Mouse (Mus musculus): ENCODE results near the gene Rhobtb1. TPM values are rescaled to one million over a fixed set of nuclear protein-coding genes. Genes with fewer than 3 reads are reported as not detected.

Rhobtb1 gene
- polyA plus RNA-seq, 1 experiment from 2014 or later, result 11.1 TPM

DNA sequence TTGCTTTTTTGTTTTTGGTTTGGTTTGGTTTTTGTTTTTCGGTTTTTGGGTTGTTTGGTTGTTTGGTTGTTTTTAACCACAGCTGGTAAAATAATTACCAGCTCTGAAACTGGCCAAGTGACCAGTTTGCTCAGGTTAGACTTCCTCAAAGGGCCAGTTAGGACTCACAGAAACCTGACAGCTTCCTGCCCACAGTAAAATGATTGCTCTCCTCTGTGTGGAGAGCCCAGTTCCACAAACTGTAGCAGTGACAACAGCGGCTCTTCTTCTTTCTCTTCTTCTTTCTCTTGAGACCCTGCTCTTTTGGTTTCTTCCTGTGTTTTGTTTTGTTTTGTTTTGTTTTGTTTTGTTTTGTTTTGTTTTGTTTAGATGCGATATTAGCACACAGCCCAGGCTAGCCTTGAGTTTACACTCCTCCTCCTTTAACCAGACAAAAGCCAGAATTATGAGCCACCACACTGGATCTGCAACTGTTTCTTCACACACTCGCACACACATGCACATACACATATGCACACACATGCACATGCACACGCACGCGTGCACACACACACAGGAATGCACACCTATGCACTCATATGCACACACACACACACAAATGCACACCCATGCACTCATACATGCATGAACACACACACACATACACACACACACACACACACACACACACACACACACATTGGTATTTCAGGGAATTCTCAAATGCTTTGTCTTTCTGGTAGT, 96.2 kb downstream of the Rhobtb1 start:
- Histone ChIP-seq H3K27me3 (no peaks in the 10 kb centered on the region), H3K9me3 (replicated peaks) (no peaks in the 10 kb centered on the region), H3K4me3 (replicated peaks) (no peak overlapping the region), H3K4me1 (replicated peaks) (0 out of 2 replicates have a peak, but pooled peaks cover 1% of the 10 kb centered on the region), H3K36me3 (replicated peaks) (0 out of 2 replicates have a peak, but pooled peaks cover 6% of the 10 kb centered on the region), H3K4me2 (no peak overlapping the region), H3K27ac (replicated peaks) (no peak overlapping the region), H3K9ac (no peak overlapping the region)
- ATAC-seq (ENCODE audit: insufficient read depth), result no peak
- 66% methylated on average over 7 of the region's 7 CpGs for WGBS (ENCODE audit: insufficient replicate concordance)

DNA sequence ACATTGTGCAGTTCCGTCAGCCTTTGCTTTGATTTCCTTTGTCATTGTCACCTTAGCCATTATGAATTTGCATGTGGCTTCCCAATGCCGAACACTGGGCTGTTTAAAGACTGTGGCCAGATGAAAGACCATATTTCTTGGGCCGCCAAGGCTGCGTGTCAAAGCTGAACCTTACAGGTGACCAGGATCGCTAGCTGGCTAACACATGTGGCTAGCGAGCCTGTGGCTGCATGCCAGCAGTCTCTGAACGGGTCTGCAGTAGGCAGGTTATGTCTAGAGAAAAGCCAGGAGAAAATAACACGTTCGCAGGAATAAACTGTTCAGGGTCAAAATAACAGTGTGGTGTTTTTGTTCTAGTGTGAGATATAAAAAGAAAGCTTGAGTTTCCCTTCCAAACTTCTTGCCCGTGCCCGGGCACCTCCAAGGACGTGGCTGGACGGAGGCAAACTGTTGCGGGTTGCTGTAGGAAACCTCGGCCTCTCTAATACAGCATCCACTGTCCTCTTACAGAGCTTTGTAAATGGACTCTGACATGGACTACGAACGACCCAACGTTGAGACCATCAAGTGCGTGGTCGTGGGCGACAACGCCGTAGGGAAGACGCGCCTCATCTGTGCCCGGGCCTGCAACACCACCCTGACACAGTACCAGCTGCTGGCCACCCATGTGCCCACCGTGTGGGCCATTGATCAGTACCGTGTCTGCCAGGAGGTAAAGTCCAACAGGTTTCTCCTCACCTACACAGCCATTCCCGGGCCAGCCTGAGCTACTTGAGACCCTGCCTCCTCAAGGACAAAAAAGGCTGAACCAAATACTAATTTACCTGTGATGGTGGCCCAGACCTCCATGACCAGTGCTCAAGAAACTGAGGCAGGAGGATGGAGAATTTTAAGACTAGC, 97.3 kb downstream of the Rhobtb1 start:
- ATAC-seq (ENCODE audit: insufficient read depth), result no peak
- WGBS (ENCODE audit: insufficient replicate concordance), result 78% methylated on average over 29 of the region's 29 CpGs

DNA sequence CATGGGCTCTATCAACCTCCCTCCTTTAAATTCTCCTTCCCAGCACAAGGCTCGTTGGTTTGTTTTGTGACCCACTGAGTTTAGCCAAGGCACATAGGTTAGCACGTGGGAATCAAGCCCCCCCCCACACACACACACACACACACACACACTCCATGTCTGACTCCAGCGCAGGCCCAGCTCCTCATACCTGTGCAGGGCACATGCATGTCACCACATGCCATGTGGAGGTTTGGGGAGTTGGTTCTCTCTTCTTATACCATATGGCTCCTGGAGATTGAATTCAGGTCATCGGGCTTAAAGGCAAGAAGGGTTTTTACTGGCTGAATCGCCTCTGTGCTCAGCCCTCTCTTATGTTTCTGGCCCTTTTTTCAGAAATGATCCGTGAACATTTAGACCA, 100.0 kb downstream of the Rhobtb1 start:
- Histone ChIP-seq H3K36me3 (replicated peaks) (0 out of 2 replicates have a peak, but pooled peaks cover 6% of the 10 kb centered on the region), H3K9me3 (replicated peaks) (no peaks in the 10 kb centered on the region), H3K4me2 (no peak overlapping the region), H3K27ac (replicated peaks) (no peak overlapping the region), H3K4me3 (replicated peaks) (no peak overlapping the region), H3K27me3 (no peaks in the 10 kb centered on the region), H3K4me1 (replicated peaks) (peaks cover 29% of the 10 kb centered on the region), H3K9ac (no peak overlapping the region)
- no peak for ATAC-seq (ENCODE audit: insufficient read depth)
- WGBS (ENCODE audit: insufficient replicate concordance), result 66% methylated on average over 6 of the region's 6 CpGs

More for the DNA sequence above, 97.3 kb downstream of the Rhobtb1 start:
- Histone ChIP-seq H3K9ac (no peak overlapping the region), H3K9me3 (replicated peaks) (no peaks in the 10 kb centered on the region), H3K4me3 (replicated peaks) (no peak overlapping the region), H3K27ac (replicated peaks) (no peak overlapping the region), H3K27me3 (no peaks in the 10 kb centered on the region), H3K4me1 (replicated peaks) (peaks cover 9% of the 10 kb centered on the region; the same call in 1 of the 2 replicates), H3K36me3 (replicated peaks) (0 out of 2 replicates have a peak, but pooled peaks cover 6% of the 10 kb centered on the region), H3K4me2 (no peak overlapping the region)

DNA sequence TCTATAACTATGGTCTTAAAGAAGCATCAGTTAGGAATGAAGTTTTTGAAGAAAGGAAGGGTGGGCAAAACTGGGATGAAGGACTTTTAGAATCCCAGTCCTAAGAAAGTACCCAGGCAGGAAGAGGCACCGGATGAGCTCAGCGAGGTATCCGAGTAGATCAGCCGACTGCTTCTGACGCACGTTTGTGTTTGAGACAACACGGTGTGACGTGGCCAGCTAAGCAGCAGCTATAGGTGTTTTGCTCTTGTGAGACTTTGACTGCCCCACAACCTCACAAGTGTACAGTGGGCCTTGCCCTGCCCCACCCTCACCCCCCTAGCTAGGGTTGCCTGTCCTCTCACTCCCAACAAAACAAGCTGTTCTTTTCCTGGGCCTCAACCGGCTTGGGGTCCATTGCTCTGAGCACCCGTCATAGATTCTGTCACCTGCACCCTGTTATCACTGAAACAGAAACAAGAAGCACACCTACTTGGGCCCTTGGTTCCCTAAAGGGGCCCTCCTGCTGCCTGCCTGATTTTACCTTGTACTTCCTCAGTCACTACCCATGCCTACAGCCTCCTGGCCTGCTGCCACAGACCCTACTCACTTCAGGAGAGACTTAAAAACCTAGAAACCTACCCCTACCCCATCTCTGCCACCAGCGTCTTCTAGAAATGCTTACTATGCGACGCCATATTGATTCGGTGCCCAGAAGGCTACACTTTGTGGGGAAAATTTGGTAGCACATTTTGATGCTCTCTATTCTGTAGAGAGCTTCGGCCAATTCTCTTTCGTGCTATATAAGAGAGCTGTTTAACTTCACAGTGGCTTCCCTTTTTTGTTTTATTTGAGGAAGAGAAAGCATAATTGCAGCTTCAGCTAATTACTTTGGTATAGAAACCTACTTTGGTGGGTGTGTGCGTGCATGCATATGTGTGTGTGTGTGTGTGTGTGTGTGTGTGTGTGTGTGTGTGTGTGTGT, 101.2 kb downstream of the Rhobtb1 start:
- no peak overlapping the region for H3K4me3 ChIP-seq (replicated peaks)
- no peaks in the 10 kb centered on the region for H3K27me3 ChIP-seq
- WGBS (ENCODE audit: insufficient replicate concordance), result 59% methylated on average over 17 of the region's 17 CpGs
- H3K4me2 ChIP-seq, result no peak overlapping the region
- H3K9me3 ChIP-seq (replicated peaks), result no peaks in the 10 kb centered on the region
- 0 out of 2 replicates have a peak, but pooled peaks cover 6% of the 10 kb centered on the region for H3K36me3 ChIP-seq (replicated peaks)
- peaks cover 29% of the 10 kb centered on the region for H3K4me1 ChIP-seq (replicated peaks)
- H3K9ac ChIP-seq, result no peak overlapping the region
- no peak for ATAC-seq (ENCODE audit: insufficient read depth)
- no peak overlapping the region; the same call in 1 of the 2 replicates for H3K27ac ChIP-seq (replicated peaks)

DNA sequence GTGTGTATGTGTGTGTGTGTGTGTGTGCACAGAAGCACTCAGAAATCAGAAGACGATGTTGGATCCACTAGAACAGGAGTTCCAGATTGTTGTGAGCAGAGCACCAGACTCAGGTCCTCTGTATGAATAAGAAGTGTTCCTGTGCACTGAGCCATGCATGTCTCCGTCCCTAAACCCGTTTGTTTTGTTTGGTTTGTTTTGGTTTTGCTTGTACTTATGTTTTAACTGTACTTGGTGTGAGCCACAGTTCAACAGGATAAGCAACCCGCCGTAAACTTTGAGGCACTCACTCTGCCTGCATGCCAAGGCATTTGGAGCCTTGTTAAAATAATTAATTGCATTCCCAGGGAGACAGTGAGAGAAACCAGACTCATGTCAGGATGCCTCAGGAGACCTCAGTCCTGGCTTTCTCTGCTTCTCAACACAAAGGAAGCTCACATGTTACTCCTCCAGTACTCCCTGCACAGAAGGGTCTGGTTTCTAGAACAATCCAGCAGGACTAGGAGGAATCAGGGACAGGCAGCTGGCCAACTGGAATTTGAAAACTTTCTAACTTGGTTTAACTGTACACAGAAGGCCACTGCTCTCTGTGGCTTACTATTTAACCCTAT, 101.9 kb downstream of the Rhobtb1 start:
- no peaks in the 10 kb centered on the region for H3K9me3 ChIP-seq (replicated peaks)
- H3K27me3 ChIP-seq, result no peaks in the 10 kb centered on the region
- H3K4me1 ChIP-seq (replicated peaks), result peaks cover 29% of the 10 kb centered on the region
- peak overlapping the region; percentile 20; the same call in 1 of the 2 replicates for H3K27ac ChIP-seq (replicated peaks)
- no peak overlapping the region for H3K4me3 ChIP-seq (replicated peaks)
- H3K4me2 ChIP-seq, result no peak overlapping the region
- 0 out of 2 replicates have a peak, but pooled peaks cover 6% of the 10 kb centered on the region for H3K36me3 ChIP-seq (replicated peaks)
- ATAC-seq (ENCODE audit: insufficient read depth), result no peak
- WGBS (ENCODE audit: insufficient replicate concordance), result 54% methylated on average over 5 of the region's 5 CpGs
- no peak overlapping the region for H3K9ac ChIP-seq

DNA sequence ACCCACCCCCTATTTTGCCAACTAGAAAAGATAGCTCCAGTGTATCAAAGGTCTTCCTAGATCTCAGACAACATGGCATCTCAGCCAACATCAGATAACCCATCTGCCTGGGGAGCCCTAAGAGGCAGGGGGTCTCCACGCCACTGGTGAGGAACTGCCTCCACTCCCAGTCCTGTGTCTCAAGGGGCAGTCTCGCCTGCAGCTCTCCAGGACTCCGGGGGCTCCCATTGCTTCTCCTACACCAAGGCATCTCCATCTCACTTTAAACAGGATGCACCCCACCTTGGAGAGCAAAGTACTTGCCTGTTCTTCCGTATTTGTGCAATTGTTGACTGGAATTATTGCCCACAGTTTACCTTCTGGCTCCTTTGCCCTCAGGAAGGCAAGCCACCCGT, 102.4 kb downstream of the Rhobtb1 start:
- 0 out of 2 replicates have a peak, but pooled peaks cover 6% of the 10 kb centered on the region for H3K36me3 ChIP-seq (replicated peaks)
- H3K9me3 ChIP-seq (replicated peaks), result no peaks in the 10 kb centered on the region
- peak overlapping the region; percentile 20; the same call in 1 of the 2 replicates for H3K27ac ChIP-seq (replicated peaks)
- H3K4me3 ChIP-seq (replicated peaks), result no peak overlapping the region
- ATAC-seq (ENCODE audit: insufficient read depth), result no peak
- H3K4me2 ChIP-seq, result no peak overlapping the region
- no peaks in the 10 kb centered on the region for H3K27me3 ChIP-seq
- WGBS (ENCODE audit: insufficient replicate concordance), result 45% methylated on average over 5 of the region's 5 CpGs
- peaks cover 29% of the 10 kb centered on the region for H3K4me1 ChIP-seq (replicated peaks)
- no peak overlapping the region for H3K9ac ChIP-seq

DNA sequence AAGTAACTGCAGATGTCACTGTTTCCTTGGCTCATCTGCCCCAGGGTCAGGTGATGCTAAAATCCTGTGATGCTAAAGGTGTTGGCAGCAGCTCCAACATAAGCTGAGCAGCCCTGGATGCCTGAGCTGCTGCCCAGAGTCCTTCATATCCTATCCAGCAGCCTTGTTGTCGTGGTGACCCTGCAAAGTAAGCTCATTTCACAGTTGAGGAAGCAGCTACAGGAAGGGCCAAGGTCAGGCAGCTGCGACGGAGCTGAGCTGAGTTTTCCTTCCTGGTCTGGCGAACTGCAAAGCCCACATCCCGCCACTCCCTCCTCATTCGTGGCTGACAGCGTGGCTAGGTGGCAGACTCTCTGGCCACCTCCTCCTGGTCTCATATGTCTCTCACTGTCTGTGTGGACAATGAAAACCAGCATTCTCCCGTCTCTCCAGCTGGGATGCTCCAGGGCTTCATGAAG, 103.2 kb downstream of the Rhobtb1 start:
- H3K4me2 ChIP-seq, result no peak overlapping the region
- H3K36me3 ChIP-seq (replicated peaks), result 0 out of 2 replicates have a peak, but pooled peaks cover 4% of the 10 kb centered on the region
- H3K27ac ChIP-seq (replicated peaks), result peak overlapping the region; percentile 20; the same call in 1 of the 2 replicates
- H3K9ac ChIP-seq, result no peak overlapping the region
- peaks cover 29% of the 10 kb centered on the region for H3K4me1 ChIP-seq (replicated peaks)
- WGBS (ENCODE audit: insufficient replicate concordance), result 9% methylated on average over 8 of the region's 8 CpGs
- no peak overlapping the region for H3K4me3 ChIP-seq (replicated peaks)
- H3K9me3 ChIP-seq (replicated peaks), result no peaks in the 10 kb centered on the region
- peak; percentile 43; the same call in 1 of the 2 replicates for ATAC-seq (ENCODE audit: insufficient read depth)
- no peaks in the 10 kb centered on the region for H3K27me3 ChIP-seq

DNA sequence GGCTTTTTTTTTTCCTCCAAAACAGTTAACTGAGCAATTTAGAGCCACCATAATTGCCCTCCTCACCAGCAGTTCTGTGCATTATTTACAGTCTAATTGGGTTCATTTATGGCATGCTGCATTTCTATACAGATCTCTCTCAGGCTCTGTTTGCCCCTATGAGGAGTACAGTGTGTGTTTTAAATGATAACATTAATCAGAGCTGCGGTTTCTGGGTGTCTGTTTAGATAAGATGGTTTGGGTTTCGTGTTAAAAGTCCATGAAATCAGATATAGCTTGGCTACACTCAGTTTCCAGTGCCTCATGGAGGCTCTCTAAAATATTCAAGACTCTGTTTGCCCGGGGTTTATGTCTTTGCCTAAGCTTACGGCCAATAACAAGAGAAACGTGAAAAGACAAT, 104.4 kb downstream of the Rhobtb1 start:
- Histone ChIP-seq H3K27me3 (no peaks in the 10 kb centered on the region), H3K4me3 (replicated peaks) (no peak overlapping the region), H3K36me3 (replicated peaks) (no peaks in the 10 kb centered on the region), H3K9ac (no peak overlapping the region), H3K4me2 (no peak overlapping the region), H3K4me1 (replicated peaks) (peaks cover 29% of the 10 kb centered on the region), H3K9me3 (replicated peaks) (no peaks in the 10 kb centered on the region), H3K27ac (replicated peaks) (no peak overlapping the region)
- WGBS (ENCODE audit: insufficient replicate concordance), result 19% methylated on average over 5 of the region's 5 CpGs
- ATAC-seq (ENCODE audit: insufficient read depth), result no peak

DNA sequence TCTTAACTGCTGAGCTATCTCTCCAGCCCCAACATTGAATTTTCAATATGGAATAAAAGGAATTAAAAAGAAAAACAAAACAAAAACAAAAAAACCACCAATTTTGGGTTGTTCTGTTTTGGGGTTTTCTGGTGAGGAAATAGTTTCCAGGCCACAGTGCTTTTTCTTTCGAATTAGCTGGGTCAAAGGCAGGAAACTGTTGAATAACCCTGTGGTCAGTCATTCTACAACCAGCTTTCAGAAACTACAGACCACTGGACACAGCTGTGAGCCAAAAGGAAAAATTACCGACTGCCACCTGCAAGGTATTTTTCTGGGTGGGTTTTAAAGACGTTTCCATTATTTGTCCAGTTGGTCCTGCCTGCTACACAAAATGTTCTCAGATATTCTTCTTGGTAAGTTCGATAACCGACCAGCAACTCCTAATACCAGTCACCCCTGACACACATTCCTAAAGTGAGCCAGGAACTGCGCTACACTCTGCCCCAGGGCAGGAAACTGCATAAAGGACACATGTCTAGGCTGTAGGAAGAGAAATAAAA, 106.4 kb downstream of the Rhobtb1 start:
- H3K4me1 ChIP-seq (replicated peaks), result peaks cover 30% of the 10 kb centered on the region
- no peaks in the 10 kb centered on the region for H3K9me3 ChIP-seq (replicated peaks)
- H3K27me3 ChIP-seq, result no peaks in the 10 kb centered on the region
- no peak overlapping the region for H3K9ac ChIP-seq
- no peak overlapping the region for H3K4me2 ChIP-seq
- WGBS (ENCODE audit: insufficient replicate concordance), result 42% methylated on average over 6 of the region's 6 CpGs
- ATAC-seq (ENCODE audit: insufficient read depth), result no peak
- H3K4me3 ChIP-seq (replicated peaks), result no peak overlapping the region
- H3K36me3 ChIP-seq (replicated peaks), result no peaks in the 10 kb centered on the region
- no peak overlapping the region for H3K27ac ChIP-seq (replicated peaks)

DNA sequence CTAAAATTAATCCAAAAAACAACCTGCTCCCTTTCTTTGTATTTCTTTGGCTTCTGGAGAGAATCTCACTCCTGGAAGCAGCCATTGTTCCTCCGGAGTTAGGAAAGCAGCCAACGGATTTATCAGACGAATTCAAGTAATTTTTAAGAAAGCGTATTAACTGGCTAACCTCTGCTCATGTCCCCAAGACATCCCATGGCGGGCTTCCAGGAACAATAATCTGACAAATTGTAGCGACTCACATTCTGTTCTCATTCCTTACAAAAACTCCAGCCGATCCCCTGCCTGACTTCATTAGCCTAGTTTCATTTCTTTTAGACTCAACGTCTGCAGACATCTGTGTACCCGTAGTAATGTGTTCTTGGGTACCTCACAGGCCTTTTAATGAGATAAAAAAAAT, 107.4 kb downstream of the Rhobtb1 start:
- Histone ChIP-seq H3K4me2 (no peak overlapping the region), H3K27ac (replicated peaks) (no peak overlapping the region), H3K27me3 (no peaks in the 10 kb centered on the region), H3K4me1 (replicated peaks) (peaks cover 30% of the 10 kb centered on the region), H3K9ac (no peak overlapping the region), H3K36me3 (replicated peaks) (no peaks in the 10 kb centered on the region), H3K4me3 (replicated peaks) (no peak overlapping the region), H3K9me3 (replicated peaks) (no peaks in the 10 kb centered on the region)
- no peak for ATAC-seq (ENCODE audit: insufficient read depth)
- 65% methylated on average over 9 of the region's 9 CpGs for WGBS (ENCODE audit: insufficient replicate concordance)
